Mouse (Mus musculus) CH12.LX (cell line): Measurements from ENCODE around the gene Naa38. TPM values are rescaled to one million over a fixed set of nuclear protein-coding genes. Genes with fewer than 3 reads are reported as not detected.

Source experiments
- DNase-seq: peaks from one replicate; pipeline ENCODE4 v3.0.0-alpha.2; 2013; ENCODE audit errors: extremely low read depth
- H3K27ac ChIP-seq: 2 replicates; pipeline ENCODE4 v1.5.1; 2012; ENCODE audit warnings: low read depth, mild to moderate bottlenecking, control low read depth, moderate library complexity; ENCODE audit not compliant: insufficient read depth
- H3K27me3 ChIP-seq: replicated peaks from 2 replicates; pipeline ENCODE3; 2012; ENCODE audit warnings: inconsistent platforms
- H3K36me3 ChIP-seq, 2 experiments: replicated peaks in 1 of 2; 2 replicates each; pipeline versions ENCODE3 to v1.6.1; 2012; ENCODE audit warnings: inconsistent platforms in 1 of 2, low read length in 1 of 2, mild to moderate bottlenecking in 1 of 2, mixed read lengths in 1 of 2, moderate library complexity in 1 of 2; ENCODE audit not compliant: control insufficient read depth in 1 of 2, insufficient read depth in 1 of 2
- H3K4me1 ChIP-seq, 2 experiments: 2 replicates each; pipeline ENCODE4 v1.6.1; 2012; ENCODE audit warnings: inconsistent platforms in 1 of 2, moderate library complexity in 1 of 2; ENCODE audit not compliant: insufficient read depth in 2 of 2, control insufficient read depth in 1 of 2
- H3K4me2 ChIP-seq: 2 replicates; pipeline ENCODE4 v1.6.1; 2012; ENCODE audit warnings: low read depth, mild to moderate bottlenecking, control low read depth; ENCODE audit not compliant: poor library complexity, insufficient read depth, severe bottlenecking
- H3K4me3 ChIP-seq, 3 experiments: fragments of 150-350 bp in 1 of 3; sonication (generic) in 1 of 3; replicated peaks in 1 of 3; 2 replicates each; pipeline versions ENCODE3 to v1.5.1; 2011 to 2012; ENCODE audit warnings: low read depth in 2 of 3, low read length in 2 of 3, mild to moderate bottlenecking in 2 of 3, moderate library complexity in 2 of 3, control low read depth in 1 of 3, improper control_type of control experiment in 1 of 3, inconsistent platforms in 1 of 3, mixed read lengths in 1 of 3; ENCODE audit not compliant: poor library complexity in 1 of 3
- H3K79me2 ChIP-seq: replicated peaks from 2 replicates; pipeline ENCODE4 v1.6.1; 2012; ENCODE audit warnings: mild to moderate bottlenecking, moderate library complexity; ENCODE audit not compliant: control insufficient read depth, poor library complexity, insufficient read depth, severe bottlenecking; ENCODE audit errors: extremely low read depth
- H3K9ac ChIP-seq: 2 replicates; pipeline ENCODE4 v1.6.1; 2012; ENCODE audit warnings: low read depth, mild to moderate bottlenecking, control low read depth, moderate library complexity; ENCODE audit not compliant: insufficient read depth
- H3K9me3 ChIP-seq: replicated peaks from 2 replicates; pipeline ENCODE3; 2012; ENCODE audit warnings: low read length, inconsistent platforms, mixed read lengths
- BHLHE40 ChIP-seq: IDR thresholded peaks from 2 replicates; pipeline ENCODE4 v1.6.1; 2011; ENCODE audit warnings: mild to moderate bottlenecking, low read depth, low read length, improper control_type of control experiment
- CHD1 ChIP-seq: IDR thresholded peaks from 2 replicates; pipeline ENCODE4 v1.6.1; 2012; ENCODE audit warnings: low read depth, low read length, improper control_type of control experiment, inconsistent platforms
- CHD2 ChIP-seq: IDR thresholded peaks from 2 replicates; pipeline ENCODE4 v1.6.1; 2011; ENCODE audit warnings: low read length, improper control_type of control experiment
- ELF1 ChIP-seq: IDR thresholded peaks from 2 replicates; pipeline ENCODE4 v1.6.1; 2014; ENCODE audit warnings: low read depth, mild to moderate bottlenecking, inconsistent platforms, low read length, improper control_type of control experiment
- EP300 ChIP-seq: IDR thresholded peaks from 2 replicates; pipeline ENCODE4 v1.6.1; 2011; ENCODE audit warnings: low read length, improper control_type of control experiment
- ETS1 ChIP-seq: conservative IDR thresholded peaks from 2 replicates; pipeline ENCODE4 v1.6.1; 2012; ENCODE audit warnings: low read depth, mild to moderate bottlenecking, inconsistent platforms, low read length, improper control_type of control experiment, moderate library complexity
- GABPA ChIP-seq: IDR thresholded peaks from 2 replicates; pipeline ENCODE4 v1.6.1; 2012; ENCODE audit warnings: low read depth, low read length, improper control_type of control experiment, inconsistent platforms; ENCODE audit not compliant: insufficient replicate concordance
- HCFC1 ChIP-seq: IDR thresholded peaks from 2 replicates; pipeline ENCODE4 v1.6.1; 2012; ENCODE audit warnings: low read depth, mild to moderate bottlenecking, inconsistent platforms, low read length, improper control_type of control experiment
- IRF4 ChIP-seq: IDR thresholded peaks from 2 replicates; pipeline ENCODE4 v1.6.1; 2014; ENCODE audit warnings: low read depth, mild to moderate bottlenecking, inconsistent platforms, low read length, improper control_type of control experiment
- JUND ChIP-seq: conservative IDR thresholded peaks from 2 replicates; pipeline ENCODE4 v1.6.1; 2011; ENCODE audit warnings: low read depth, low read length, improper control_type of control experiment
- KAT2A ChIP-seq: IDR thresholded peaks from 2 replicates; pipeline ENCODE4 v1.6.1; 2012; ENCODE audit warnings: low read length, improper control_type of control experiment, inconsistent platforms; ENCODE audit not compliant: insufficient replicate concordance
- MAFK ChIP-seq: IDR thresholded peaks from 2 replicates; pipeline ENCODE4 v1.6.1; 2011; ENCODE audit warnings: low read length, improper control_type of control experiment; ENCODE audit not compliant: insufficient replicate concordance
- MAZ ChIP-seq: IDR thresholded peaks from 2 replicates; pipeline ENCODE4 v1.6.1; 2012; ENCODE audit warnings: low read depth, mild to moderate bottlenecking, inconsistent platforms, low read length, improper control_type of control experiment, moderate library complexity
- MXI1 ChIP-seq: IDR thresholded peaks from 2 replicates; pipeline ENCODE4 v1.6.1; 2011; ENCODE audit warnings: mild to moderate bottlenecking, low read depth, low read length, improper control_type of control experiment
- NELFE ChIP-seq: IDR thresholded peaks from 2 replicates; pipeline ENCODE4 v1.6.1; 2011; ENCODE audit warnings: low read depth, low read length, improper control_type of control experiment
- NRF1 ChIP-seq: IDR thresholded peaks from 2 replicates; pipeline ENCODE4 v1.6.1; 2014; ENCODE audit warnings: low read depth, mild to moderate bottlenecking, inconsistent platforms, low read length, improper control_type of control experiment, moderate library complexity
- PAX5 ChIP-seq: IDR thresholded peaks from 2 replicates; pipeline ENCODE4 v1.6.1; 2012; ENCODE audit warnings: low read length, inconsistent platforms, mixed read lengths
- POLR2A ChIP-seq: IDR thresholded peaks from 2 replicates; pipeline ENCODE4 v1.6.1; 2011; ENCODE audit warnings: low read depth, mild to moderate bottlenecking, improper control_type of control experiment, low read length
- POLR2AphosphoS2 ChIP-seq: IDR thresholded peaks from 2 replicates; pipeline ENCODE4 v1.6.1; 2011; ENCODE audit warnings: low read depth, low read length, improper control_type of control experiment
- RAD21 ChIP-seq: IDR thresholded peaks from 2 replicates; pipeline ENCODE4 v1.6.1; 2011; ENCODE audit warnings: low read depth, mild to moderate bottlenecking, low read length, improper control_type of control experiment, moderate library complexity
- SMC3 ChIP-seq: IDR thresholded peaks from 2 replicates; pipeline ENCODE4 v1.6.1; 2011; ENCODE audit warnings: low read depth, low read length, improper control_type of control experiment
- TBP ChIP-seq: conservative IDR thresholded peaks from 2 replicates; pipeline ENCODE4 v1.6.1; 2011; ENCODE audit warnings: low read depth, low read length, improper control_type of control experiment
- UBTF ChIP-seq: IDR thresholded peaks from 2 replicates; pipeline ENCODE4 v1.6.1; 2012; ENCODE audit warnings: low read depth, mild to moderate bottlenecking, inconsistent platforms, low read length, improper control_type of control experiment, moderate library complexity
- USF2 ChIP-seq: conservative IDR thresholded peaks from 2 replicates; pipeline ENCODE4 v1.6.1; 2011; ENCODE audit warnings: low read depth, low read length, improper control_type of control experiment
- ZC3H11A ChIP-seq: IDR thresholded peaks from 2 replicates; pipeline ENCODE4 v1.6.1; 2012; ENCODE audit warnings: low read depth, mild to moderate bottlenecking, inconsistent platforms, low read length, improper control_type of control experiment
- ZKSCAN1 ChIP-seq: IDR thresholded peaks from 2 replicates; pipeline ENCODE4 v1.6.1; 2012; ENCODE audit warnings: low read depth, inconsistent platforms, low read length, improper control_type of control experiment, borderline replicate concordance
- dilution Hi-C: fragments of 300-500 bp; cut with MboI; formaldehyde crosslinking; loops from 2 replicates; pipeline ENCODE4 v1.14.3; 2020; ENCODE audit warnings: low sequenced_read_pairs; ENCODE audit not compliant: extremely low pct_unique_long_range_greater_than_20kb, extremely low pct_ligation_motif_present
- in situ Hi-C: fragments of 300-500 bp; cut with MboI; formaldehyde crosslinking; loops from 3 replicates; pipeline ENCODE4 v1.14.3; 2019; ENCODE audit warnings: low sequenced_read_pairs, low pct_ligation_motif_present, low pct_unique_long_range_greater_than_20kb, mixed read lengths
- polyA plus RNA-seq: library from polyadenylated mRNA; unstranded; fragments of >175 nt; gene quantifications from 2 replicates; pipeline ENCODE4 v1.2.1, GENCODE M21; 2012; ENCODE audit warnings: low read depth; ENCODE audit not compliant: insufficient read length
- total RNA-seq, 2 experiments: library from RNA; depleted of rRNA; stranded (reverse); fragments of 300-350 nt in 1 of 2; fragments of >200 nt in 1 of 2; gene quantifications; 2 replicates each; pipeline ENCODE4 v1.2.3; 2012 to 2014

The Naa38 gene
- total and polyA plus RNA-seq, 3 experiments: 153 to 201 (median 193) TPM

DNA sequence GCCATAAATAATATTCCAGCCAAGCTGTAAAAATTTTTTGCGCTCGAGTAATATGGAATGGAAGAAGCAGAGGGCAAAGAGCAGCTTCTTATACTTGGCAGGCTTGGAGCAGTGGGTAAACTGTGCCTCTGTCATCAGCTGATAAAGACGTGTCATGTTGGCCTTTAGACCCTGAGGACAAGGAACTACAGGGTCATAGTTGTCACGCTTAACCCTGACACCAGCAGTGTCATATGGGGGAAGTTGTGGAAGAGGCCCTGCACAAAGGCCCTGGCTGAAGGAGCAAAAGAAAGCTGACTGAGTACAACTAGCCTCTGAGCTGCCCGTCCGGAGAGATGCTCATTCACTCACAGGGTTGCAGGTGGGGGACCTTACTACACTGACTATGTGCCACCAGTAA is 28.6 kb downstream of the Naa38 start:
- in situ Hi-C loops: no loop called here
- no peak overlapping the region for H3K9ac ChIP-seq
- no peak overlapping the region for H3K27ac ChIP-seq
- H3K9me3 ChIP-seq: no peaks in the 10 kb centered on the region
- peaks cover 0 to 20% of the 10 kb centered on the region in 2 experiments; a peak in 3 of 4 replicates for H3K4me1 ChIP-seq
- no peak overlapping the region for H3K4me2 ChIP-seq
- TF ChIP-seq KAT2A (no peak), JUND (no peak), MXI1 (no peak), MAZ (no peak), POLR2A (no peak), ZC3H11A (no peak), MAFK (no peak), RAD21 (no peak), CHD1 (no peak), NELFE (no peak), GABPA (no peak), CHD2 (no peak), TBP (no peak), ZKSCAN1 (no peak), UBTF (no peak), ELF1 (no peak)
- TF ChIP-seq, all 38 proteins: peak for 0
- H3K79me2 ChIP-seq: no peaks in the 10 kb centered on the region
- dilution Hi-C loops: no loop called here
- no peaks in the 10 kb centered on the region for H3K36me3 ChIP-seq
- no peak overlapping the region for H3K4me3 ChIP-seq
- no peak for DNase-seq
- H3K27me3 ChIP-seq: peaks cover 77% of the 10 kb centered on the region

DNA sequence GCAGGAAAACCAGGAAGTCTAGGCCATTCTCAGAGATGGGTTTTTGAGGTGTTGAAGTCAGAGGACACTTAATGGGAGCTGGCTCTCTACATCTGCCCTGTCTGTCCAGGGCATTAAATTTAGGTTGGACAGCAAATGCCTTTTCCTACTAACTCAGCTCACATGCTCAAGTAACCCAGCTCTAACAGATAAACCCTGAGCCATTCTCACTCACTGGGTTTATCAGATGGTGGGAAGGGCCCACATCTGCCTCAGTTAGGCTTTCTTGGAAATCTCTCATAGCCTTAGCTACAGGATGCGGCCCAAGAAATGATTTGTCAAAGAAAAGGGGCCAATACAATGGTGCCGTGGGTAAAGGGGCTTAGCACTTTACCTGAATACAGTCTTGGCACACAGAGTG is 31.0 kb downstream of the Naa38 start:
- peaks cover 58% of the 10 kb centered on the region for H3K27me3 ChIP-seq
- TF ChIP-seq CHD2: no peak
- TF ChIP-seq ZKSCAN1: no peak
- TF ChIP-seq GABPA: no peak
- TF ChIP-seq HCFC1: no peak
- no peak for TF ChIP-seq BHLHE40
- no peak for TF ChIP-seq NRF1
- TF ChIP-seq PAX5: no peak
- TF ChIP-seq POLR2AphosphoS2: no peak
- TF ChIP-seq SMC3: no peak
- TF ChIP-seq IRF4: no peak
- no peak for TF ChIP-seq MAZ
- TF ChIP-seq UBTF: no peak
- TF ChIP-seq EP300: no peak
- no peak for TF ChIP-seq USF2
- TF ChIP-seq NELFE: no peak
- no peak for TF ChIP-seq ETS1
- H3K36me3 ChIP-seq: no peaks in the 10 kb centered on the region
- H3K9ac ChIP-seq: no peak overlapping the region
- H3K4me2 ChIP-seq: no peak overlapping the region
- no peaks in the 10 kb centered on the region for H3K79me2 ChIP-seq
- no peak overlapping the region for H3K27ac ChIP-seq
- no peak for DNase-seq
- H3K4me3 ChIP-seq: no peak overlapping the region
- dilution Hi-C loops: no loop called here
- H3K4me1 ChIP-seq: peaks cover 3 to 11% of the 10 kb centered on the region in 2 experiments; a peak in 3 of 4 replicates
- in situ Hi-C loops: no loop called here
- H3K9me3 ChIP-seq: no peaks in the 10 kb centered on the region
